Comparison of ENCODE assay signal across 9 mouse cellular contexts in the genomic region with DNA sequence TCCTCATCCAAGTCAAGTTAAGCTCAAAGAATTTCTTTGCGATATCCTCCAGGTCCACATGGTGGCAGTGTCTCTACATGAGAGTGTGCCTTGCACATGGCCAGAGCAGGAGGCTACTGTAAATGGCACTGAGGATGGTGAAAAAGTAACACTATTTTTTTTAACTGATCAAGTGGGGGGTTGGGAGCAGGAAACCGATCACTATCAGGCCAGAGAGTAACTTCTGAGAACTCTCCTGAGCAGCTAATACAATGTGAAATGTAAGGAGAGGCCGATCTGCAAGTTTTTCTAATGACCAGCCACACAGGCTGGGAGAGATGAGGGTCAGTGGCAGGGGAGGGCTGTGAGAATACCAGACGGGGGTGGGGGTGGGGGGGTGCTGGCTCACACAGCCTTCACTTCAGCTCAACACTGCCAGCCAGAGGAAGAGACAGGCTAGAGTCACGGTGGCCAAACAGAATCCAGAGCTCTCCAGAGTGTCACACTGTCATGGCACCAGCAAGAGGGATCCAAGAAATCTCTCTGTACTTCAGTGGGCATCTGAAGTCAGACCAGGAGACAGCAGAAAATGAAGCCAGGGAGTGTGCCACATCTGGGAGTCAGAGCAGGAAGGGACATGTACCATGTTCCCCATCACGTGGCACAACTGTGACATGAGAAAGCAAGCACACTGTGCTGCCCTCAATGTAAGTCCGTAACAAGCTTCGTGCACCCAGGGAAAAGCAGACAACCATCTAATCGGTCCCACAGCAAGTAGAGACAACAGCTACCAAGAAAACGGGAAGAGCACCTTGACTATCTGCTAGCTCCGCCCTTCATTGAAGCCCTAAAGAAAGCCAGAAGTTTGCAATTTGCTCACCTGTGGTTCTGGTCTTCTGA.
DNase-seq lines count a peak whose midpoint lies in the region; ATAC-seq and TF ChIP-seq lines count a peak whose summit lies in the region.
"Had no signal": no experiment of that assay in that cellular context is flagged by ENCODE, and none has a peak within 500 bp of the region (broad histone marks: within the 10 kb centered on the region; RNA-seq: fewer than 3 reads in every experiment).

No protein-coding gene starts in this region.

- H3K4me2 ChIP-seq in forebrain, embryonic 15.5 days (replicated peaks), result no peak overlapping the region
- H3K4me2 ChIP-seq in lung, embryonic 16.5 days (ENCODE audit: low read depth, low read length), result 0 out of 2 replicates have a peak overlapping the region, but pooled peaks have one; percentile 2

- no peak overlapping the region for H3K27ac ChIP-seq in forebrain, embryonic 15.5 days (replicated peaks)
- H3K27ac ChIP-seq in layer of hippocampus, adult 2 months, result peak overlapping the region; percentile 93
- H3K27ac ChIP-seq in lung, embryonic 16.5 days (ENCODE audit: low read length), result peak overlapping the region; percentile 56
- H3K27ac ChIP-seq: macrophage had no signal

- H3K9ac ChIP-seq in forebrain, embryonic 15.5 days (replicated peaks), result no peak overlapping the region
- H3K9ac ChIP-seq in lung, embryonic 16.5 days (ENCODE audit: low read length), result 0 out of 2 replicates have a peak overlapping the region, but pooled peaks have one; percentile 7

- H3K27me3 ChIP-seq in forebrain, embryonic 15.5 days, result no peaks in the 10 kb centered on the region
- H3K27me3 ChIP-seq in lung, embryonic 16.5 days (ENCODE audit: control insufficient read depth, insufficient read depth, low read depth, low read length), result no peaks in the 10 kb centered on the region

- H3K4me3 ChIP-seq in forebrain, embryonic 15.5 days, result no peak overlapping the region
- no peak overlapping the region for H3K4me3 ChIP-seq in layer of hippocampus, adult 2 months
- no peak overlapping the region for H3K4me3 ChIP-seq in lung, embryonic 16.5 days (ENCODE audit: low read length)

- peak; percentile 86 for DNase-seq in MN1 (ENCODE audit: low spot score)
- DNase-seq in layer of hippocampus, adult 2 months (ENCODE audit: low spot score in 2 of 2), result peak; percentile 74 to 80
- DNase-seq in retina, adult 2 months (ENCODE audit: low read depth, low spot score), result peak; percentile 56

- WGBS in forebrain, embryonic 15.5 days, result 43% methylated on average over 11 of the region's 11 CpGs
- WGBS in lung, embryonic 16.5 days, result 35% methylated on average over 11 of the region's 11 CpGs

- peak; percentile 88 for TF ChIP-seq CTCF in layer of hippocampus, adult 2 months (conservative IDR thresholded peaks at IDR 0.05)

- no peaks in the 10 kb centered on the region for H3K36me3 ChIP-seq in forebrain, embryonic 15.5 days
- H3K36me3 ChIP-seq in lung, embryonic 16.5 days (ENCODE audit: control insufficient read depth, insufficient read depth, low read length), result no peaks in the 10 kb centered on the region

- ATAC-seq in cerebellum, adult (ENCODE audit: insufficient number of reproducible peaks, low FRiP score, low TSS enrichment), result peak; percentile 57
- ATAC-seq in forebrain, embryonic 15.5 days (replicated peaks), result peak; percentile 76
- ATAC-seq in hematopoietic stem cell, adult 5-6 weeks (replicated peaks in 1 of 2; ENCODE audit: insufficient read depth in 1 of 2, low FRiP score in 2 of 2, low TSS enrichment in 1 of 2, low read depth in 1 of 2, poor library complexity in 2 of 2, severe bottlenecking in 2 of 2), result peak; percentile 70 to 74
- peak; percentile 74 for ATAC-seq in lung, embryonic 16.5 days (ENCODE audit: low read depth)
- ATAC-seq in erythroblast, adult 5-6 weeks (replicated peaks; ENCODE audit: low FRiP score, poor library complexity, severe bottlenecking), result no peak

- no peaks in the 10 kb centered on the region for H3K9me3 ChIP-seq in forebrain, embryonic 15.5 days
- H3K9me3 ChIP-seq in lung, embryonic 16.5 days (ENCODE audit: control insufficient read depth, low read length), result no peaks in the 10 kb centered on the region

- H3K4me1 ChIP-seq in forebrain, embryonic 15.5 days, result peaks cover 17% of the 10 kb centered on the region
- H3K4me1 ChIP-seq in lung, embryonic 16.5 days (replicated peaks; ENCODE audit: control insufficient read depth, insufficient read depth, low read length), result peaks cover 20% of the 10 kb centered on the region
